Mouse (Mus musculus): ENCODE results near the gene Lgi4. TPM values are rescaled to one million over a fixed set of nuclear protein-coding genes. Genes with fewer than 3 reads are reported as not detected.
A peak's percentile ranks its signal among the peaks of the same experiment; 100 is the strongest.

Lgi4 gene
- total RNA-seq (2012; rRNA removed): 0.16 and 0.18 TPM in 2 replicates

- peaks cover 0 to 5% of the 10 kb centered on the region in 2 experiments; a peak in 2 of 4 replicates for H3K4me1 ChIP-seq (ENCODE audit: control insufficient read depth in 2 of 2, insufficient read depth in 2 of 2, low read length in 2 of 2, poor library complexity in 1 of 2)
- no peaks in the 10 kb centered on the region for H3K36me3 ChIP-seq (ENCODE audit: control insufficient read depth, insufficient read depth, low read length, poor library complexity, severe bottlenecking)
- in situ Hi-C loops (cut with MboI; ENCODE audit: low sequenced_read_pairs in 2 of 2, unreplicated experiment in 2 of 2): no loop called here
- DNase-seq (ENCODE audit: low read depth, low spot score): peak; percentile 60
- H3K9ac ChIP-seq (ENCODE audit: insufficient read depth, low read depth, low read length, poor library complexity, severe bottlenecking): no peak within 1 kb of the TSS
- no peaks in the 10 kb centered on the region for H3K9me3 ChIP-seq (ENCODE audit: control insufficient read depth, insufficient read depth, low read depth, low read length)
- no peak within 1 kb of the TSS for H3K27ac ChIP-seq (ENCODE audit: insufficient read depth, low read depth, low read length, poor library complexity, severe bottlenecking)
- TF ChIP-seq CHD2 (IDR thresholded peaks at IDR 0.05; ENCODE audit: low read depth, low read length) (no peak), ZC3H11A (IDR thresholded peaks at IDR 0.05; ENCODE audit: borderline replicate concordance, low read depth, low read length) (peak; percentile 64; the same call in 1 of the 2 replicates), HCFC1 (IDR thresholded peaks at IDR 0.05; ENCODE audit: borderline replicate concordance, insufficient read depth, low read length) (no peak)
- H3K4me3 ChIP-seq (ENCODE audit: insufficient read depth in 1 of 2, low read depth in 1 of 2, low read length in 2 of 2, poor library complexity in 1 of 2, severe bottlenecking in 1 of 2): no peak within 1 kb of the TSS
These were observed at the start of gene Lgi4 for GRCm38 (mm10) chr7:31059108-31059507. Lgi4 (plus strand) TSS chr7:31059342.

- TF ChIP-seq HCFC1 (IDR thresholded peaks at IDR 0.05; ENCODE audit: borderline replicate concordance, insufficient read depth, low read length): no peak
- TF ChIP-seq MAFK (IDR thresholded peaks at IDR 0.05; ENCODE audit: insufficient read depth, low read depth, low read length): no peak
- no peak for TF ChIP-seq CHD2 (IDR thresholded peaks at IDR 0.05; ENCODE audit: low read depth, low read length)
- no peak for TF ChIP-seq ZNF384 (IDR thresholded peaks at IDR 0.05; ENCODE audit: low read depth, low read length)
- TF ChIP-seq ZC3H11A (IDR thresholded peaks at IDR 0.05; ENCODE audit: borderline replicate concordance, low read depth, low read length): no peak
- Histone ChIP-seq H3K9ac (ENCODE audit: insufficient read depth, low read depth, low read length, poor library complexity, severe bottlenecking) (no peak overlapping the region), H3K36me3 (ENCODE audit: control insufficient read depth, insufficient read depth, low read length, poor library complexity, severe bottlenecking) (no peaks in the 10 kb centered on the region), H3K9me3 (ENCODE audit: control insufficient read depth, insufficient read depth, low read depth, low read length) (no peaks in the 10 kb centered on the region), H3K4me1 (ENCODE audit: control insufficient read depth in 2 of 2, insufficient read depth in 2 of 2, low read length in 2 of 2, poor library complexity in 1 of 2) (no peaks in the 10 kb centered on the region), H3K4me3 (ENCODE audit: insufficient read depth in 1 of 2, low read depth in 1 of 2, low read length in 2 of 2, poor library complexity in 1 of 2, severe bottlenecking in 1 of 2) (no peak overlapping the region), H3K27ac (ENCODE audit: insufficient read depth, low read depth, low read length, poor library complexity, severe bottlenecking) (no peak overlapping the region)
- in situ Hi-C loops (cut with MboI; ENCODE audit: low sequenced_read_pairs in 2 of 2, unreplicated experiment in 2 of 2): no loop called here
- no peak for DNase-seq (ENCODE audit: low read depth, low spot score)
These were observed 46.2 kb upstream of the Lgi4 start for GRCm38 (mm10) chr7:31012971-31013370.

GRCm38 (mm10) chr7:31017104-31017901 is 41.8 kb upstream of the Lgi4 start:
- DNase-seq (ENCODE audit: low read depth, low spot score): no peak
- Histone ChIP-seq H3K9ac (ENCODE audit: insufficient read depth, low read depth, low read length, poor library complexity, severe bottlenecking) (no peak overlapping the region), H3K4me1 (ENCODE audit: control insufficient read depth in 2 of 2, insufficient read depth in 2 of 2, low read length in 2 of 2, poor library complexity in 1 of 2) (0 out of 4 replicates have a peak, but pooled peaks cover 0 to 1% of the 10 kb centered on the region in 2 experiments), H3K9me3 (ENCODE audit: control insufficient read depth, insufficient read depth, low read depth, low read length) (no peaks in the 10 kb centered on the region), H3K4me3 (ENCODE audit: insufficient read depth in 1 of 2, low read depth in 1 of 2, low read length in 2 of 2, poor library complexity in 1 of 2, severe bottlenecking in 1 of 2) (no peak overlapping the region), H3K36me3 (ENCODE audit: control insufficient read depth, insufficient read depth, low read length, poor library complexity, severe bottlenecking) (no peaks in the 10 kb centered on the region), H3K27ac (ENCODE audit: insufficient read depth, low read depth, low read length, poor library complexity, severe bottlenecking) (no peak overlapping the region)
- in situ Hi-C loops (cut with MboI; ENCODE audit: low sequenced_read_pairs in 2 of 2, unreplicated experiment in 2 of 2): no loop called here
- TF ChIP-seq CHD2 (IDR thresholded peaks at IDR 0.05; ENCODE audit: low read depth, low read length) (no peak), HCFC1 (IDR thresholded peaks at IDR 0.05; ENCODE audit: borderline replicate concordance, insufficient read depth, low read length) (no peak), ZNF384 (IDR thresholded peaks at IDR 0.05; ENCODE audit: low read depth, low read length) (no peak), ZC3H11A (IDR thresholded peaks at IDR 0.05; ENCODE audit: borderline replicate concordance, low read depth, low read length) (no peak), MAFK (IDR thresholded peaks at IDR 0.05; ENCODE audit: insufficient read depth, low read depth, low read length) (no peak)

GRCm38 (mm10) chr7:31028609-31029008 is 30.5 kb upstream of the Lgi4 start:
- in situ Hi-C loops (cut with MboI; ENCODE audit: low sequenced_read_pairs in 2 of 2, unreplicated experiment in 2 of 2): no loop called here
- peak; percentile 69 for DNase-seq (ENCODE audit: low read depth, low spot score)
- H3K27ac ChIP-seq (ENCODE audit: insufficient read depth, low read depth, low read length, poor library complexity, severe bottlenecking): no peak overlapping the region
- H3K4me3 ChIP-seq (ENCODE audit: insufficient read depth in 1 of 2, low read depth in 1 of 2, low read length in 2 of 2, poor library complexity in 1 of 2, severe bottlenecking in 1 of 2): peak overlapping the region in 1 of 2 experiments; percentile 58; a peak in 2 of 4 replicates
- H3K9ac ChIP-seq (ENCODE audit: insufficient read depth, low read depth, low read length, poor library complexity, severe bottlenecking): no peak overlapping the region
- H3K36me3 ChIP-seq (ENCODE audit: control insufficient read depth, insufficient read depth, low read length, poor library complexity, severe bottlenecking): no peaks in the 10 kb centered on the region
- peak; percentile 88 for TF ChIP-seq CHD2 (IDR thresholded peaks at IDR 0.05; ENCODE audit: low read depth, low read length)
- TF ChIP-seq MAFK (IDR thresholded peaks at IDR 0.05; ENCODE audit: insufficient read depth, low read depth, low read length): no peak
- no peak for TF ChIP-seq ZC3H11A (IDR thresholded peaks at IDR 0.05; ENCODE audit: borderline replicate concordance, low read depth, low read length)
- no peaks in the 10 kb centered on the region for H3K9me3 ChIP-seq (ENCODE audit: control insufficient read depth, insufficient read depth, low read depth, low read length)
- peaks cover 0 to 2% of the 10 kb centered on the region in 2 experiments; a peak in 1 of 4 replicates for H3K4me1 ChIP-seq (ENCODE audit: control insufficient read depth in 2 of 2, insufficient read depth in 2 of 2, low read length in 2 of 2, poor library complexity in 1 of 2)
